Mouse (Mus musculus) E14TG2a.4 (cell line): Measurements from ENCODE around the gene Tmem199.

Experiments used
- CTCF ChIP-seq: conservative IDR thresholded peaks from 2 replicates; pipeline ENCODE4 v1.5.1; 2014; ENCODE audit warnings: low read length
- NANOG ChIP-seq: IDR thresholded peaks from 2 replicates; pipeline ENCODE4 v1.6.1; 2014; ENCODE audit warnings: borderline replicate concordance, low read length, mixed read lengths
- POU5F1 ChIP-seq: IDR thresholded peaks from 2 replicates; pipeline ENCODE4 v1.6.1; 2014; ENCODE audit warnings: low read length, borderline replicate concordance

- peak; percentile 28 for TF ChIP-seq CTCF
- TF ChIP-seq NANOG, result no peak
- no peak for TF ChIP-seq POU5F1
Observed at GRCm38 (mm10) chr11:78522481-78522997, 10.6 kb upstream of the Tmem199 start.
